14 mouse cellular contexts compared by ENCODE assay signal in genomic region chr8:33987755-33988104, GRCm38 (mm10).
DNase-seq lines count a peak whose midpoint lies in the region; ATAC-seq and TF ChIP-seq lines count a peak whose summit lies in the region.
"Had no signal": no experiment of that assay in that cellular context is flagged by ENCODE, and none has a peak within 500 bp of the region (broad histone marks: within the 10 kb centered on the region; RNA-seq: fewer than 3 reads in every experiment).

No protein-coding gene starts in this region.

- peak; percentile 49 to 55 for DNase-seq in adrenal gland, adult (ENCODE audit: inconsistent age in 2 of 2, low spot score in 1 of 2)
- no peak for DNase-seq in adrenal gland, adult 18-20 months (ENCODE audit: low spot score in 2 of 2)
- no peak for DNase-seq in heart, embryonic 10.5 days (ENCODE audit: low spot score)
- DNase-seq in kidney, adult 18-20 months, result peak; percentile 67
- no peak for DNase-seq in hindbrain, postnatal 0 days (ENCODE audit: low spot score)
- DNase-seq in thymus, postnatal 4 days, result no peak
- DNase-seq in midbrain, embryonic 14.5 days, result no peak
- DNase-seq: embryo, embryonic 11 days; layer of hippocampus, postnatal 36 days; lung, postnatal 14 days; right cerebral cortex, postnatal 4 days had no signal

- no peak for ATAC-seq in liver, embryonic 15.5 days (ENCODE audit: insufficient read depth)
- ATAC-seq in hindbrain, postnatal 0 days, result no peak
- ATAC-seq in midbrain, embryonic 14.5 days (ENCODE audit: low FRiP score, low TSS enrichment), result no peak

- H3K4me1 ChIP-seq in heart, embryonic 10.5 days, result peaks cover 34% of the 10 kb centered on the region
- H3K4me1 ChIP-seq in liver, embryonic 15.5 days (replicated peaks), result peaks cover 30% of the 10 kb centered on the region
- no peaks in the 10 kb centered on the region for H3K4me1 ChIP-seq in hindbrain, postnatal 0 days (ENCODE audit: insufficient read depth, low read length)
- no peaks in the 10 kb centered on the region for H3K4me1 ChIP-seq in midbrain, embryonic 14.5 days (ENCODE audit: control insufficient read depth, insufficient read depth, low read length)

- no peaks in the 10 kb centered on the region for H3K27me3 ChIP-seq in heart, embryonic 10.5 days (ENCODE audit: insufficient read depth, poor library complexity, severe bottlenecking)
- H3K27me3 ChIP-seq in liver, embryonic 15.5 days, result no peaks in the 10 kb centered on the region
- no peaks in the 10 kb centered on the region for H3K27me3 ChIP-seq in hindbrain, postnatal 0 days (ENCODE audit: insufficient read depth, low read length)
- no peaks in the 10 kb centered on the region for H3K27me3 ChIP-seq in midbrain, embryonic 14.5 days (ENCODE audit: control insufficient read depth, insufficient read depth, low read length)

- peak overlapping the region; percentile 84 for H3K27ac ChIP-seq in heart, embryonic 10.5 days
- peak overlapping the region; percentile 77 for H3K27ac ChIP-seq in liver, embryonic 15.5 days (replicated peaks)
- no peak overlapping the region for H3K27ac ChIP-seq in hindbrain, postnatal 0 days
- H3K27ac ChIP-seq in midbrain, embryonic 14.5 days (replicated peaks; ENCODE audit: low read depth, low read length), result no peak overlapping the region
- H3K27ac ChIP-seq: forebrain, embryonic 10.5 days had no signal

- no peak overlapping the region for H3K4me3 ChIP-seq in heart, embryonic 10.5 days
- 0 out of 2 replicates have a peak overlapping the region, but pooled peaks have one; percentile 0 for H3K4me3 ChIP-seq in liver, embryonic 15.5 days (replicated peaks)
- no peak overlapping the region for H3K4me3 ChIP-seq in hindbrain, postnatal 0 days (ENCODE audit: low read length)
- no peak overlapping the region for H3K4me3 ChIP-seq in midbrain, embryonic 14.5 days (replicated peaks; ENCODE audit: low read depth, low read length)
- H3K4me3 ChIP-seq: forebrain, embryonic 10.5 days; myocyte had no signal

- TF ChIP-seq CTCF in hindbrain, postnatal 0 days (IDR thresholded peaks at IDR 0.05; ENCODE audit: low read depth), result no peak

- no peak overlapping the region for H3K9ac ChIP-seq in liver, embryonic 15.5 days
- H3K9ac ChIP-seq in hindbrain, postnatal 0 days (replicated peaks; ENCODE audit: low read length), result no peak overlapping the region
- H3K9ac ChIP-seq in midbrain, embryonic 14.5 days (replicated peaks; ENCODE audit: low read length), result no peak overlapping the region

- H3K9me3 ChIP-seq in heart, embryonic 10.5 days, result no peaks in the 10 kb centered on the region
- no peaks in the 10 kb centered on the region for H3K9me3 ChIP-seq in liver, embryonic 15.5 days (replicated peaks)
- H3K9me3 ChIP-seq in hindbrain, postnatal 0 days (ENCODE audit: low read length), result no peaks in the 10 kb centered on the region
- no peaks in the 10 kb centered on the region for H3K9me3 ChIP-seq in midbrain, embryonic 14.5 days (ENCODE audit: control insufficient read depth, low read length)
- H3K9me3 ChIP-seq: forebrain, embryonic 10.5 days had no signal

- 46% methylated on average over 10 of the region's 10 CpGs for WGBS in heart, embryonic 10.5 days
- 67% methylated on average over 10 of the region's 10 CpGs for WGBS in liver, embryonic 15.5 days (ENCODE audit: insufficient replicate concordance)
- 76% methylated on average over 10 of the region's 10 CpGs for WGBS in hindbrain, postnatal 0 days
- WGBS in midbrain, embryonic 14.5 days, result 73% methylated on average over 10 of the region's 10 CpGs

- no peaks in the 10 kb centered on the region for H3K36me3 ChIP-seq in heart, embryonic 10.5 days
- H3K36me3 ChIP-seq in liver, embryonic 15.5 days (replicated peaks), result no peaks in the 10 kb centered on the region
- H3K36me3 ChIP-seq in hindbrain, postnatal 0 days (ENCODE audit: insufficient read depth, low read length), result no peaks in the 10 kb centered on the region
- H3K36me3 ChIP-seq in midbrain, embryonic 14.5 days (ENCODE audit: control insufficient read depth, insufficient read depth, low read length), result no peaks in the 10 kb centered on the region
- H3K36me3 ChIP-seq: forebrain, embryonic 10.5 days had no signal

- peak overlapping the region; percentile 30 for H3K4me2 ChIP-seq in liver, embryonic 15.5 days
- H3K4me2 ChIP-seq in hindbrain, postnatal 0 days (ENCODE audit: low read depth, low read length), result no peak overlapping the region
- H3K4me2 ChIP-seq in midbrain, embryonic 14.5 days (ENCODE audit: low read length), result no peak overlapping the region

Comparison
In these comparisons a context has a peak if more than half of its experiments do, and no peak if none do; other contexts are left out.
1. DNase-seq: peak in adrenal gland, adult (2 of 2) and kidney, adult 18-20 months (single experiment); none in adrenal gland, adult 18-20 months (0 of 2), heart, embryonic 10.5 days (single experiment), hindbrain, postnatal 0 days (single experiment), thymus, postnatal 4 days (single experiment) and midbrain, embryonic 14.5 days (single experiment).
2. H3K27ac ChIP-seq: peak in heart, embryonic 10.5 days (single experiment) and liver, embryonic 15.5 days (single experiment); none in hindbrain, postnatal 0 days (single experiment) and midbrain, embryonic 14.5 days (single experiment).